Mouse (Mus musculus) heart, adult 8-10 months (tissue): ENCODE measurements around the gene Tent5b. TPM values are rescaled to one million over a fixed set of nuclear protein-coding genes. Genes with fewer than 3 reads are reported as not detected.
A peak's percentile ranks its signal among the peaks of the same experiment; 100 is the strongest.
"Not testable (repeated sequence)": the region's sequence is repeated elsewhere in the genome, so short reads cannot be mapped to it uniquely, and the experiment has no call there.

ENCODE experiments used
- DNase-seq: peaks from one replicate; pipeline ENCODE4 v3.0.0; 2022; ENCODE audit warnings: low spot score
- total RNA-seq, 4 experiments: library from RNA; stranded (reverse); gene quantifications; 2 replicates each; pipeline ENCODE4 v1.2.4; 2022

Gene Tent5b
- total RNA-seq, 4 experiments from 2014 or later = 1.3 to 3.0 (median 1.6) TPM

- no peak for DNase-seq
Observed at GRCm38 (mm10) chr4:133501514-133501913, 21.6 kb downstream of the Tent5b start.

GRCm38 (mm10) chr4:133504300-133504699, 24.4 kb downstream of the Tent5b start:
- no peak for DNase-seq

- DNase-seq = no peak
Observed at GRCm38 (mm10) chr4:133504755-133505485, 25.0 kb downstream of the Tent5b start.

- DNase-seq = no peak
Observed at GRCm38 (mm10) chr4:133506573-133506972, 26.6 kb downstream of the Tent5b start.

- DNase-seq = no peak
Observed at GRCm38 (mm10) chr4:133508990-133509389, 29.1 kb downstream of the Tent5b start.

- DNase-seq = no peak
Observed at GRCm38 (mm10) chr4:133511050-133511449, 31.1 kb downstream of the Tent5b start.

GRCm38 (mm10) chr4:133512511-133512910, 32.6 kb downstream of the Tent5b start:
- not testable (repeated sequence) for DNase-seq

- peak; percentile 62 for DNase-seq
Observed at GRCm38 (mm10) chr4:133512972-133513371, 33.0 kb downstream of the Tent5b start.

GRCm38 (mm10) chr4:133518601-133519368, 38.9 kb downstream of the Tent5b start, which contains the start of gene Kdf1:
Kdf1 (plus strand) TSS chr4:133518963.
- DNase-seq = no peak

GRCm38 (mm10) chr4:133519369-133519665, 39.4 kb downstream of the Tent5b start:
- no peak for DNase-seq

GRCm38 (mm10) chr4:133521502-133521901, 41.6 kb downstream of the Tent5b start:
- no peak for DNase-seq

- no peak for DNase-seq
Observed at GRCm38 (mm10) chr4:133527788-133528187, 47.9 kb downstream of the Tent5b start.

- DNase-seq = no peak
Observed at GRCm38 (mm10) chr4:133532777-133533176, 52.8 kb downstream of the Tent5b start.

GRCm38 (mm10) chr4:133536081-133536480, 56.1 kb downstream of the Tent5b start:
- DNase-seq = no peak

- no peak for DNase-seq
Observed at GRCm38 (mm10) chr4:133536652-133537051, 56.7 kb downstream of the Tent5b start.

Other genes with a start within 250 kb of the Tent5b start
- gene Map3k6, start 239.3 kb upstream of the Tent5b start, total RNA-seq = 10 to 100 TPM; 14.8 to 21.8 (median 16.3) TPM
- under 1 TPM; 0.30 to 0.59 (median 0.33) TPM for gene Sytl1, start 217.0 kb upstream of the Tent5b start, total RNA-seq
- 10 to 100 TPM; 29.3 to 39.8 (median 34.3) TPM for gene Tmem222, start 202.3 kb upstream of the Tent5b start, total RNA-seq
- 10 to 100 TPM; 77.3 to 94.3 (median 79.2) TPM for gene Wdtc1, start 126.7 kb upstream of the Tent5b start, total RNA-seq
- 10 to 100 TPM; 16.0 to 21.9 (median 16.5) TPM for gene Slc9a1, start 110.4 kb upstream of the Tent5b start, total RNA-seq
- gene Trnp1, start 18.4 kb downstream of the Tent5b start, total RNA-seq = 1 to 10 TPM; 1.3 to 1.8 (median 1.6) TPM
- gene Kdf1, start 38.8 kb downstream of the Tent5b start, total RNA-seq = not detected
- 10 to 100 TPM; 66.4 to 92.0 (median 73.0) TPM for gene Nudc, start 65.9 kb downstream of the Tent5b start, total RNA-seq
- gene Nr0b2, start 73.2 kb downstream of the Tent5b start, total RNA-seq = 10 to 100 TPM; 13.2 to 19.5 (median 16.9) TPM
- 1 to 10 TPM; 3.0 to 4.6 (median 3.7) TPM for gene Gpatch3, start 94.6 kb downstream of the Tent5b start, total RNA-seq
- 1 to 10 TPM; 7.2 to 8.1 (median 8.1) TPM for gene Gpn2, start 104.2 kb downstream of the Tent5b start, total RNA-seq
- 1 to 10 TPM in 3 of 4 experiments, under 1 TPM in 1; 0.88 to 1.6 (median 1.1) TPM for gene Sfn, start 122.0 kb downstream of the Tent5b start, total RNA-seq
- gene Zdhhc18, start 170.0 kb downstream of the Tent5b start, total RNA-seq = 10 to 100 TPM; 16.1 to 24.3 (median 22.1) TPM
- 10 to 100 TPM in 3 of 4 experiments, 1 to 10 TPM in 1; 9.2 to 13.8 (median 13.2) TPM for gene Pigv, start 192.5 kb downstream of the Tent5b start, total RNA-seq